Mouse (Mus musculus) brain, adult 2 months (tissue): Measurements from ENCODE around the gene Gm11273.
"Not testable (repeated sequence)": the region's sequence is repeated elsewhere in the genome, so short reads cannot be mapped to it uniquely, and the experiment has no call there.

Source experiments
- DNase-seq: peaks from one replicate; pipeline ENCODE4 v3.0.0; 2011; ENCODE audit warnings: low read depth, low spot score

The Gm11273 gene

GRCm38 (mm10) chr13:21501182-21501581, at the start of gene Gm11273:
Gene Gm11273, minus strand, starts transcription at chr13:21501418.
- not testable (repeated sequence) for DNase-seq

DNA sequence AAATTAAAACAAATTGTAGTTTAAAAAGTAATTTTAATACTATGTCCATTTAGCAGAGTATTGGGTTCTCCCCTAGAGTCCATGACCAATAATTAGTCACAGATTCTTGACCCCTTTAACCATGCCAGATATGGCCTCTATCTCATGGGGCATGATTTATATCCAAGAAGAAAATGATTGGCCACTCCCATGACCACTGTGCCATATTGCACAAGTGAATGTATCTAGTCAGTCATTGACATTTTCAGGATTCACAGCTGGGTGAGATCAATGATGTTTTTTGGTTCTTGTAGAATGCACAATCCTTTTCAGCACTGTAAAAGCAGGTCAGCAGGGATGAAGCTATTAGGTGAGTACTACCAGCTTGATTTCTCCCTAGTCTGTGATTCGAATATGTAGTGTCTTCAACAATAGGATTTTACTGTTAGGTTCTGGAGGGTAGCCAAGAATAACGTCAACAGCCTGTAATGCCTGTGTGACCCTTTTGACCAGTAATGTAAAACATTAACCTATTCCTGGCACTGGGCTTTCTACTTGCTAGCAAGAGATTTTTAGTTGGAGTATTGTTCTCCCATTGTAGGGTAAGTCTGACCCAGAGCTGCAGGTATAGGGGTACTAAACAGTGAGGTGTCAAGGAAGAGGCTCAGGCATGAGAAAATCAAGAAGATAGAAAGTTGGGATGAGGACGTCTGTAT, 49.3 kb upstream of the Gm11273 start:
- no peak for DNase-seq

GRCm38 (mm10) chr13:21549487-21549886, 48.3 kb upstream of the Gm11273 start:
- DNase-seq: no peak

GRCm38 (mm10) chr13:21542708-21543107, 41.5 kb upstream of the Gm11273 start, which contains the start of gene Olfr1366:
Gene Olfr1366, minus strand, starts transcription at chr13:21542808.
- DNase-seq: no peak

GRCm38 (mm10) chr13:21530781-21531201, 29.6 kb upstream of the Gm11273 start, which contains the start of gene Zkscan8:
Gene Zkscan8, minus strand, starts transcription at chr13:21531120.
- peak; percentile 96 for DNase-seq

DNA sequence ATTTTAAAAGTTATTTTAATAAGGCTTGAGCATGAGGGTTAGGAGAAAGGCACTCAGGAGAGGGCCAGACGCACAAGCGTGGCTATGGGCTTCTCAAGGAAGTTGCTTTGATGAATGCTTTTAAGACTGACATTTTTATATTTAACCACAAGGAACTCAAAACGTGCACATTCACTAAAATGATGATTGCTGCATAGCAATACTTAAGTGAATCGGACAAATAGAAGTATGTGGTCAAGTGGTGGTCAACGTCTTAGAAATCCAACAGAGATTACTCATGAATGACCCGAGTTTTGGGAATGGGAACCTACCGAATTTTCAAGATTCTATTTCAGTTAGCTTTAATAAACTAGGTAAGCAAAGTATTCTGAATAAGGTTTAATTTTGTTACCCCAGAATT, 28.9 kb upstream of the Gm11273 start:
- DNase-seq: peak; percentile 2

GRCm38 (mm10) chr13:21506221-21506649, 5.0 kb upstream of the Gm11273 start:
- peak; percentile 96 for DNase-seq

DNA sequence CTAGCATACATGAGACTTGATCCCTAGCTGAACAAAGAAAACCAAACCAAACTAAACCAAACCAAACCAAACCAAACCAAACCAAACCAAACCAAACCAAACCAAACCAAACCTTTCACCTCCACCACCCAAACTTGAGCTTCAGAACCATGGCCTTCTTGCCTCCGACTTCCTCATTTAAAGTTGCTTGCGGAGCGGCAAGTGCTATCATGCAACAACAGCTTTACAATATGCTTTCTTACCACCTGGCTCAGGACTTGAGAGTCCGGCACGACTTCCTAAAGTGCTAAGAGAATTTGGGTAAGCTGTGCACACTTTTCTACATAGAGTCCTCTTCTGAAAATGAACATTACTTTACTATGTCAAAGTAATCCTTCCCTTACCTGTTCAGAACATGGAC, 1.1 kb upstream of the Gm11273 start:
- DNase-seq: no peak

DNA sequence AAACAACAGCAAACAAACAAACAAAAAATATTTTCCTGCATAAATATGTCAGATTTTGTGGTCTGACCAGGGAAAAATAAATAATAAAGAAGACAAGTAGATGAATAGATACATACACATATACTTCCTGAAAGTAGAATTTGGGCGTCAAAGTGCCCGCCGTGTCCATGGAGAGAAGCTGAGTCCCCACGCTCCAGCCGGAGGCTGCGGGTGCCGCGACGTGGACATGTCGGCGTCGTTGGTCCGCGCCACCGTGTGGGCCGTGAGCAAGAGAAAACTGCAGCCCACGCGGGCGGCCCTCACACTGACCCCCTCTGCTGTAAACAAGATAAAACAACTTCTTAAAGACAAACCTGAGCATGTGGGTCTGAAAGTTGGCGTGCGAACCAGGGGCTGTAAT, 6.1 kb downstream of the Gm11273 start, which contains the start of gene AK157302:
Gene AK157302, plus strand, starts transcription at position 144 of the 400 bp plus-strand sequence.
- no peak for DNase-seq

GRCm38 (mm10) chr13:21492847-21493246, 8.4 kb downstream of the Gm11273 start:
- no peak for DNase-seq

DNA sequence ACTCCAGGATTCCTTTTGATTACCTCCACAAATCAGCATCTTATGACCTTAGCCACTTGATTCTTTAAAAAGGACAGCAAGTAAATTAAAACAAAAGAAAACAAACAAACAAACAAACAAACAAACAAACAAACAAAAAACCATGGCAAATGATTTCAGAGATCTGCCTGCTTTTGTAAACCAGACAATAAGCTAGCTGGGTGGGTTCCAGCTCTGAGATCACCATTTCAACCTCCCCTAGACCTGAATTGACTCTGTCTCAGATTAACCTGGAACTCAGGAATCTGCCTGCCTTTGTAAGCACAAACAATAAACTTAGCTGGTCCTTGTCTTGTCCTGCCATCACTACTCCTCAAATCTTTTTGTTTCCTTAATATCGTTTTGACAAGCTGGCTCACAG, 14.3 kb downstream of the Gm11273 start:
- no peak for DNase-seq

GRCm38 (mm10) chr13:21478759-21479670, 22.2 kb downstream of the Gm11273 start, which contains the start of the genes Zkscan4 and Gm10065:
Gene Zkscan4, plus strand, starts transcription at chr13:21478907.
Gene Gm10065, minus strand, starts transcription at chr13:21479441.
- peak; percentile 92 for DNase-seq

- no peak for DNase-seq
Observed at GRCm38 (mm10) chr13:21472427-21472826, 28.8 kb downstream of the Gm11273 start.

DNA sequence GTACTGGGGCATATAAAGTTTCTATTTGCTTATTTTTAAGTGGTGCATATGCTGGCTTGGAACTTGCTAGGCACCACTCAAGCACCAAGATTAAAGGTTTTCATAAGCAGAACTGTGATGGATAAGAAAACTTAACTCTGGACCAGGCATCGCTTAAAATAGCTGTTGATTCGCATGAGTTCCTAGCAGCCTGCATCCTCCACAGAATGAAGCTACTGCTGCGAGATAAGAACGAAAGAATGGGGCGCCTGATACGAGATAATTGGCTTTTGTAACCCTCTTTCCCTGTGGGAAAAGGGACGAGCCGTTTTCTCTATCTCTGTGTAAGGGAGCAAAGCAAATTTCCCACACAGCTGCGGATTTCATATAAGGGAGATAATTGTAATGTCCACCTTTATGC, 32.1 kb downstream of the Gm11273 start:
- DNase-seq: peak; percentile 11

DNA sequence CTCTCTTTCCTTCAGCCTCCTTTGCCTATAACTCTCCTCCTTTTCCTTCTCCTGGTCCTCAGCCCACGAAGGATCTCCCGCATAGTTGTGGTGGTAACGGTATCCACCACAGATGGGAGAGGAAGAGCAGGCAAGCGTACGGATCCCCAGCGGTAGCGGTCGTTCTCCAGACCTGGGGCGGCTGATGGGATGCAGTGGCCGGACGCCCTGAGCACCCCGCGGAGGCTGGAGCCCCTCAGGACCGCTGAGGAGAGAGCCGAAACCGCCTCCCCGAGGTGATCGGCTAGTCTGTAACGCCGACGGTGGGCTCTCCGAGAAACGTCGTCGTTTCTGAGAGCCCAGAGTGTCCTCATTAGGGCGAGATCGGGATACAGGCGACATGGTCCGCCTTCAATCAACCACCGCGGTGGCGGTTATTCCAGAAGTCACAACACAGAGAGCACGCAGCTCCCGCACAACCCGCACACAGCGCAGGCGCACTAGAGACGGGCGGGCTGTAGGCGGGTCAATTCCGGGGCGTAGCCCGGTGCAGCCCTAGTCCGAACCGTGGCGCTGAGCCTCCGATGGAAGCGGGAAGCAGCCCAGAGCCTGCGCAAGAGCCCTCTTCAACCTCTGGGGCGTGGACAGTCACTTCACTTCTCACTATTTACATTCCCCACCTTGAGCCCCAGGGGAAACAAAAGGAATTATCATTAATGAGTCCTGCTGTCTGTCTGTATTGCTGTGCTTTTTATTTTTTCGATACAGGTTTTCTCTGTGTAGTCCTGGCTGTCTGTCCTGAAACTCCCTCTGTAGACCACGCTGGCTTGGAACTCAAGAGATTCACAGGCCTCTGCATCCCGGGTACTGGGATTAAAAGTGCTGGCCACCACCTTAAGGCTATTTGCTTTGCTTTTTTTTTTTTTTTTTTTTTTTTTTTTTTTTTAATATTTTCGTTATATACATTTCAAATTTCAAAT, 32.9 kb downstream of the Gm11273 start, which contains the start of gene Nkapl:
Gene Nkapl, minus strand, starts transcription at position 449 of the 959 bp plus-strand sequence.
- DNase-seq: peak; percentile 95

DNA sequence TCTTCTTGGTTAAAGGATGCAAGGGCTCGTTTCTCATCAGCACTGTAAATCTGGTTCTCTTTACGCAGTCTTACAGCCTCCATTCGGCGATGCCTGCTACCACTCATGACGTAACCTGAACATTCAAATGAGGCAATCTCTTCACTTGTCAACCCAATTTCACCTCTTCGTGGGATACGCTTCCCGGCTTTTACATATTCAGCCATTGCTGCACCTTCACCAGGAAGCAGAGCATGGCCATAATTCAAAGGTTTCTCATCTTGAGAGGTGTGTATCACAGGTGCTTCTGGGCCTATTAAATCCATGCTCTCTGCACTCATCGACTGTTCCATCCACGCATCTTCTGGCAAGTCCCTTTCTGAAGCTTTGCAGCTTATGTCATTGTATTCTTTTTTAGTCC, 33.9 kb downstream of the Gm11273 start:
- no peak for DNase-seq

- not testable (repeated sequence) for DNase-seq
Observed at GRCm38 (mm10) chr13:21462516-21462915, 38.7 kb downstream of the Gm11273 start.

GRCm38 (mm10) chr13:21456347-21456746, 44.9 kb downstream of the Gm11273 start:
- DNase-seq: no peak

DNA sequence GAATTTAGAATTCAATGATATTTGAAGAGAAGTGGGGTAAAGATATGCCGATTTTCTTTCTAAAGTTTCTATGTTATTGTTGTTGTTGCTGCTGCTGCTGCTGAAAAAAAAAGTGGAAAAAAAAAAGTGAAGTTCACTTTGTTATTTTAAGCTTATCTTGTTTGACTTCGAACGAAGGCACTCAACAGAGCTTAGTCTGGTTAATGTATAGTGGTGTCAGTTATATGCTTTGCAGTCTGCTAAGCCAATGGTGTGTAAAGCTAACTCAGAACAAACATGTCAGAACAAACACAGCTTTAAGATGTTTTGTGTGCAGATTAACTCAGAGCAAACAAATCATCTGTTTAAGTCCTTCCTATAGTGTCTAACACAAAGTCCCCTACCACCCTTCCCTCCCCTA, 47.1 kb downstream of the Gm11273 start:
- no peak for DNase-seq

DNA sequence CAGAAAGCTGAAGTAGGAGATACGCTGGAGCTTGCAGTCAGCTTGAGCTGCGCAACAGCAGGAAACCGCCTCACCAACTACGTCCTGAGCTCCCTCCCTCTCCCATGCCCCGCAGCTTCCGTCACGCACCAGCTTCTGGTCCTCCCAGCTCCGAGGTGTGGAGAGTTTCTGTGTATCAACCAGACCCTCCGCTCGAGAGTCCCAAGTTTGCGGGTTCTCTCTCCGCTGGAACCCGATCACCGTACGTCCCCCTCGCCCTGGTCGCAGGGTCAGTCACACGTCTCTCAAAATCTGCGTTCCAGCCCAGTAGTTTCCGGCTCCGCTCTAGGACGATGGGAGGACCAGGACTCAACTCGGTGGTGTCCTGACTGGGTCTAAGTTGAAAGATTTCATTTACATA, 47.8 kb downstream of the Gm11273 start, which contains the start of gene Zscan26:
Gene Zscan26, minus strand, starts transcription at position 282 of the 400 bp plus-strand sequence.
- peak; percentile 95 for DNase-seq

GRCm38 (mm10) chr13:21453042-21453441, 48.2 kb downstream of the Gm11273 start:
- no peak for DNase-seq
